Mouse (Mus musculus) megakaryocyte progenitor cell, adult 5-6 weeks (primary cell): ENCODE data around the gene Tmem234. TPM values are rescaled to one million over a fixed set of nuclear protein-coding genes. Genes with fewer than 3 reads are reported as not detected.
"Not testable (repeated sequence)": the region's sequence is repeated elsewhere in the genome, so short reads cannot be mapped to it uniquely, and the experiment has no call there.

Experiments
- ATAC-seq: replicated peaks from 2 replicates; pipeline ENCODE4 v1.8.0; 2016; ENCODE audit warnings: mild to moderate bottlenecking, moderate TSS enrichment, inconsistent platforms; ENCODE audit not compliant: poor library complexity
- total RNA-seq, 2 experiments: library from RNA; stranded (forward) in 1 of 2; stranded (reverse) in 1 of 2; fragments of 157-497, 149-512 nt in 1 of 2; fragments of 200-1000 nt in 1 of 2; gene quantifications; 2 replicates each; pipeline versions ENCODE4 v1.2.3 to v1.2.4; 2015 to 2017

The Tmem234 gene
- 97.2 and 104 TPM in 2 replicates for total RNA-seq (2015)
- total RNA-seq (2017) = 100 and 123 TPM in 2 replicates

GRCm38 (mm10) chr4:129600233-129601158 lies at the start of gene Tmem234, which contains the start of gene Eif3i:
Gene Tmem234 (plus strand): TSS chr4:129600668.
Gene Eif3i (minus strand): TSS chr4:129600648.
- peak; percentile 99 for ATAC-seq

- not testable (repeated sequence) for ATAC-seq
Measured at GRCm38 (mm10) chr4:129554512-129554911, 46.0 kb upstream of the Tmem234 start.

- peak; percentile 69 for ATAC-seq
Measured at GRCm38 (mm10) chr4:129555421-129555861, 45.0 kb upstream of the Tmem234 start.

- 0 out of 2 replicates have a peak, but pooled peaks have one; percentile 12 for ATAC-seq
Measured at GRCm38 (mm10) chr4:129555862-129556531, 44.5 kb upstream of the Tmem234 start.

- ATAC-seq = peak; percentile 89
Measured at GRCm38 (mm10) chr4:129556532-129557223, 43.8 kb upstream of the Tmem234 start.

DNA sequence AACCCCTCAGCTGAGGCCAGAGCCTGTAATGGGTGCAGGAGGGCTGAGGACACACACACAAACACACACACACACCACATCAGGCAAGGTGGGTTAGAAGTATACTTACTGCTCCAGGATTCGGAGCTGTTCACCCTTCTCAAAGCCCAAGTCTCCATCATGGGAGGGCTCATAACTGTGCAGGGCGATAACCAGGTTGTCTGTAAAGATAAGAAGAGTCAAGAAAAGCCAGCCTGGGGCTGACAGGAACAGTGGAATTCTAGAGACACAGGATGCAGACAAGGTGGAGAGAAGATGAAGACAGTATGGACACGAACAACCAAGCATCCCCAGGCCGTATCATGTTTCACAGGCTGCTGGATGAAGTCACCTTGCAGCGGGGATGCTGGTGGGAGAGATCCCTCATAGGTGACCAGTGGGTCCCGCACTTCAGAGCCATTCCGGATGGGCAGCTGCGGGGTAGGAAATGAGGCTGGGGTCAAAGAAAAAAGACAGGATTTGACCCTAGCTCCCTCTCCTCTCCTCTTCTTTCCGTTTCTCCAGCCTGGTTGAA lies 43.1 kb upstream of the Tmem234 start:
- ATAC-seq = peak; percentile 17

GRCm38 (mm10) chr4:129558321-129558955 lies 42.0 kb upstream of the Tmem234 start:
- ATAC-seq = no peak

DNA sequence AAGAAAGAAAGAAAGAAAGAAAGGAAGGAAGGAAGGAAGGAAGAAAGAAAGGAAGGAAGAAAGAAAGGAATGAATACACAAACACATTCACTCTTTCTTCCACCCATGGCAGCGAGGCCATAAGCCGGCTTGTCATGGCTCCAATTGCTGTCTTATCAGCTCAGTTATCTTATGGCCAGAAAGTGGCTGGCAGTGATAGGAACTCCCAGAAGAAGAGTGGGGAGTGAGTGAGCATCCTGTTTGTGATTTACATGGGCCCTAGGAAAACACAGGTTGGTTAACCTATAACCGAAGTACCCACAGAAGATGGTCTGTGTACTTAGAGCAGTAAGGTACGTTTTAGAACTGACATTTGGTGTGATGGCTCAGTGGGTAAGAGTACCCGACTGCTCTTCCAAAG lies 39.3 kb upstream of the Tmem234 start:
- ATAC-seq = no peak

GRCm38 (mm10) chr4:129563718-129564117 lies 36.8 kb upstream of the Tmem234 start:
- ATAC-seq = no peak

- ATAC-seq = no peak
Measured at GRCm38 (mm10) chr4:129565139-129565538, 35.3 kb upstream of the Tmem234 start.

DNA sequence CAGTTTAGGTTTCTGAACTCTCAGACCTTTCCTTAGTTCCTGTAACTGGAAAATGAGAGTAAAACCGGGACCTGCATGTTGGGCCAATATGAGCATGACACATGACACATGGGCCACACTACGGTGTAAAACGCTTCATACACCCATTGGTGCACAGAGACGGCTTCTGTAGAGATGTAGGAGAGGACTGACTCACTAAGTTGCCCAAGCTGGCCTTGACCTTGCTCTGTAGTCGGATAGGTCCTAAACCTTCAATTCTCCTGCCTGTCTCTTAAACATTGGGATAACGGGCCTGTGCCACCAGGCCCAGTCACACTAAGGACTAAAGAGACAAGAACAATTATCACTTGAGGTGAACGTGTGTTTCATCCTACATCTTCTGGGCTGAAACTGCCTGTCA lies 32.1 kb upstream of the Tmem234 start:
- no peak for ATAC-seq

DNA sequence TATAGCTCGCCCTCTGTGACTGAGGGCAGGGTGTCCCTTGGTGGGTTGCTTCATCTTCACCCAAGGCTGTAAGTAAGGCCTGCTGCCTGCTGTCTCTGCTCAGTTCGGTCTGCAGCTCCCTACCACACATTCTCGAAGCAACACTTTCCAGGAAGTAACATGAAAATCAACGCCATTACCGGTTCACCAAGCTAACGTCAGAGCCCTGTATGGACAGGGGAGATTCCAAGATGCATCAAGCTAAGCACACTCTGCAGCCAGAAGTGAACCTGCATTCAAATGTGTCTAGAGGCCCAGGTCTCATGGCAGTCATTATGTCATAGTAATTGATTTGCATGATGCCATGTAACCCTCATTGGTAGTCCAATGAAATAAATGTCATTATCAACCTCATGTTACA lies 30.4 kb upstream of the Tmem234 start:
- no peak for ATAC-seq

DNA sequence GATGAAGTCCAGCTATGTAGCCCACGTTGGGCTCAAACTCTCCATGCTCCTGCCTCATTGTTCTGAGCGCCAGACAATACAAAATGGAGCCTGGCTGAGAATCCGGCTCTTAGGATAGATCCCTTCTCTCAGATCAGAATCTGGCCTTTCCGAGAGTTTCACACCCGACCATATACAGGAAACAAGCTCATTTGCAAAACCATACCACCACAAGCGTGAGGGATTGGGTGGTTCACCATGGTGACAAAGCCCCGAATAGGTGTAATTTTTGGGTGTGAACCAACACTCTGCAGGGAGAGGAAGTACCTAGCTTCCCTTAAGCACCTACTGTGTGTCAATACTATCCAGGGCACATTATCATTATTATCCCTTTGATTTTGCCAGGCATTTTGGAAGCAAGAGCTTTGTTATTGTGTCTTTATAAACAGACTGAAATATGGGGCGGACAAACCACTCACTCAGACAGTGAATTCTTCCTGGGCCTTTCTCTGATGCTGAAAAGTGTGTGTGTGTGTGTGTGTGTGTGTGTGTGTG lies 28.9 kb upstream of the Tmem234 start:
- no peak for ATAC-seq

DNA sequence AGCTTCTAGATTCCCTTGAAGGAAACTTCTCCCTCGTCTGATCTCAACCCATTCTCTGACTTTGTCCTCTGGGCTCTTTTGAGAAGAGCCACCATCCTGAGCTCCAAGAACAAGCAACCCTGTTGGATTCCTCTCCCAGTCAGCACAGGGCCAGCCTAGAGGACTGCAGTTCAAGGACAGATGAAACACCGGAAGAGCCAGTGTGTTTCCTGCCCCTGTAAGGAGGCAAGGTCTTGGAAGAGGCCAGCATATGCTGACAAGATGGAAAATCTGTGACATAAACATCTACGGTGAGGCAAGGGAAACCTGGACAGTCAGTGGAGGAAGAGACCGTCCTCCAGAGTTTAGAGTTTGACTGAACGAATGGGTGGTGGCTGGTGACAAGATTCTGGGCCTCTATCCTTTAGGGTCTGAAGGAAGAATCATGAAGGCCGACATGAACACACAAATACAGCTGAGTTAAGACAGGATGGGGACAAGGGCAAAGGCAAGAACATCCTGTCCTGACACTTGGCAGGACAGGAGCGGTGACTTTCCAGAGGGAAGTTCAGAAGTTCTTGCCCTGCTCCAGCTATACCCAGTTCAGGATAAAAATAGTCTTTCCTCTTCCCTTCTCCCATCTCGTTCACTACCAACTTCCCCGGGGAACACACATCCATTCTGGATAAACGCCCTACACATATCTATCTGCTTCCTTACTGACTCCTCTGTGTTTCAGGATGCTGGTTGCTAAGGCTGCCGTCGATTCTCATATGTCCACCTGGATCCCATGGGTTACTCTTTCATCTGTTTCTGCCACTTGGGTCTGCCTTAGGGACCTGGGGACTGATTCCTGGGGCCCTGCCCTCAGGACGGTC lies 28.0 kb upstream of the Tmem234 start:
- no peak for ATAC-seq

DNA sequence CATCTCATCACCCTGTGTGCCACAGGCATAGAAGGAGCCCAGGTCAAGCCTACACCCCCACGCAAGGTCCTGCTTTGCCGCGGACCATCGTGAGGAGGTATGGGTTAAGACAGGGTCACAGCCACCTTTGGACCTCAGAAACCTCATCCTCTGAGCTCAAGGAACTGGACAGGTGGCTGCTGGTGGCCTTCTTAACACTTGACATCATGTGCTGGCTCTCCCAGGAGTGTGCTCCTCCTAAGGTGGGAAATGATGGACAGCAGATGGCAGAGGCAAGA lies 27.4 kb upstream of the Tmem234 start:
- ATAC-seq = no peak

DNA sequence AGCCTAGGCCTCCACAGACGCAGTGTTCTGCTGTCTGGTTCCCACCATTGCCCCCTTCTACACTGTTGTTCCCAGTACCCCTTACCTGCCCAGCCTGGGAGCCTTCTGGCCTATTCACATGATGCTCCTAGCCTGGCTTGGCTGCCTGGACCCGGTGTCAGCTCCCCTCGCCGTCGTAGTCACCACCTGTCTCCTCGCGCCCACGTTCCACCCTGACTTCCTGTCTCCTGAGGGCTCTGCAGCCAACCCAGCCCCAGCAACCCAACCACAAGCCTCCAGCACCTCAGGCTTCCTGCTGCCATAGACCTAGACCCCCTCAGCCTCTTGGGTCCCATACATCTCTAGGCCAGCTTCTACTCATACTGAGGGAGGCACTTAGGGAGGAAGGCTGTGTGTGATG lies 27.0 kb upstream of the Tmem234 start, which contains the start of gene Lck:
TSS of gene Lck (minus strand) at position 212 of the 400 bp plus-strand sequence.
- no peak for ATAC-seq

GRCm38 (mm10) chr4:129575171-129575844 lies 25.2 kb upstream of the Tmem234 start:
- ATAC-seq = peak; percentile 73

DNA sequence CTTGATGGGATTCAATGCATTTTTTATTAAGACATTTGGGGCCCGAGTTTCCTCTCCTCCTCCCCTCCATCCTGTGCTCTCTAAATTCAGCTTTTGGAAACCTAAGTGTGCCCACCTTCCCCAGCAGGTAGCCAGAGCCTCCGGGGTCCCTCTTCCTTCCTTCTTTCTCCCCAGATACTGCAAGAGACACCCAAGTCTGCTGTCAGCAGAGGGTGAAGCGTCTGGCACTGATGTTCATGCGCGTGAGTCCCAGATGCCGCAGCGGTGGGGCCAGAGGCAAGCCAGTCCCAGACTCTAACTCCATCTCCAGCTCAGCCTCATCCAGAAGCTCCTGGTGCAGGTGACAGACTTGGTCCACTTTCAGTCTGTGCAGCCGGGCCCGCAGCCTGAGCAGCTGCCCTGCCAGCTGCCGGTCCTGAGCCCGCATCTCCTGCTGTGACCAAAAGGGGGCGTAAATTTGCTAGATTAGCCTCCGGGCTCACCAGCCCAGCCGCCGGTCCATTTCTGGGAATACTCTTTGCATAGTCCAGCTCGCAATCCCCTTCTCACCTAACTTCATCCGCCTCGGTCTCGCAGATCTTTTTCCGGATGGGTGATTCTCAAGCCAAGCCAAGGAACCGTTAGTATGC lies 23.5 kb upstream of the Tmem234 start:
- ATAC-seq = peak; percentile 71
